Mouse (Mus musculus) pancreas, adult 10 weeks (tissue): ENCODE measurements around the gene Stac2. TPM values are rescaled to one million over a fixed set of nuclear protein-coding genes. Genes with fewer than 3 reads are reported as not detected.

Source experiments
- polyA plus RNA-seq: library from polyadenylated mRNA; stranded (reverse); fragments of 350-450 nt; fragmentation: Illumina TruSeq; extraction: RNeasy Lipid Tissue Mini Kit (QIAGEN cat#74804); gene quantifications from one replicate; pipeline ENCODE4 v1.2.3, GENCODE M21; 2015; ENCODE audit warnings: low read depth, low replicate concordance; ENCODE audit not compliant: insufficient read depth

The Stac2 gene
- not detected for polyA plus RNA-seq

DNA sequence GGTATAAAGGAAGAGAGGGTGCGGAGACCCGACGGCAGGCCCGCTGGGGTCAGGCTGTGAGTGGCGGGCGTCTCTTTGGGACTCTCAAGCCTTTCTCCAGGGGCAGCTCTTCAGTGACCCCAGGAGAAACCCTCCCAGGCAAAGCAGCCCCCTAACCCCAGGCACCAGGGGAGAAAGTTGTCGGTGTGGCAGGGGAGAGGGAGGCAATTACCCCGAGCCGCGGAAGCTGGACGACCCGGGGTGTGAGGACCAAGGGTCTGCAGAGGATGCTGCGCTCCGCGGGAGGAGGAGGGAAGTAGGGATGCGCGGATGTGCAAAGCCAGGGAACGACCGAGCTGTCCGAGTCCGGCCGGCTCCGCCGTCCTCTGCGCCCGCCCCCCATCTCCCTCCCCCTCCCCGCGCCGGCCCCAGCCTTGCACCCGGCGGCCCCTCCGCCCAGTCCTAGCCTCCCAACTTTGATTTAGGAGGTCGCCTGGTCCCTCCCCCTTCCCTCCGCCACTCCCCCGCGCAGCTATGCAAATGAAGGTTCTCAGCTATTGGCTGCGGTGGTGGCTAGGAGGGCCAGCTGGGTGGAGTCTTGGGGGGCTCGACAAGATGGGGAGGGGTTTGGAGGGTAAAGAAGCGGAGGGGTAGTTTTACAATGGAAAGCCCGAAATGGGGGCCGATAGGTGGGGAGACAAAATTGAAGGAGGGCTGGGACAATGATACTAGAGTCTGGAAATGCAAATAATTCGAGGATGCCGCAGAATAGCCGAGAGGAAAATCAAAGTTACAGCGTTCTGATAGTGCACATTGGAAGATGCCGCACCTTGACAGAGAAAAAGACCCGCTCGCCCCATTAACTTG, at the start of gene Stac2:
TSS of gene Stac2 (minus strand) at position 474 of the 846 bp plus-strand sequence.

DNA sequence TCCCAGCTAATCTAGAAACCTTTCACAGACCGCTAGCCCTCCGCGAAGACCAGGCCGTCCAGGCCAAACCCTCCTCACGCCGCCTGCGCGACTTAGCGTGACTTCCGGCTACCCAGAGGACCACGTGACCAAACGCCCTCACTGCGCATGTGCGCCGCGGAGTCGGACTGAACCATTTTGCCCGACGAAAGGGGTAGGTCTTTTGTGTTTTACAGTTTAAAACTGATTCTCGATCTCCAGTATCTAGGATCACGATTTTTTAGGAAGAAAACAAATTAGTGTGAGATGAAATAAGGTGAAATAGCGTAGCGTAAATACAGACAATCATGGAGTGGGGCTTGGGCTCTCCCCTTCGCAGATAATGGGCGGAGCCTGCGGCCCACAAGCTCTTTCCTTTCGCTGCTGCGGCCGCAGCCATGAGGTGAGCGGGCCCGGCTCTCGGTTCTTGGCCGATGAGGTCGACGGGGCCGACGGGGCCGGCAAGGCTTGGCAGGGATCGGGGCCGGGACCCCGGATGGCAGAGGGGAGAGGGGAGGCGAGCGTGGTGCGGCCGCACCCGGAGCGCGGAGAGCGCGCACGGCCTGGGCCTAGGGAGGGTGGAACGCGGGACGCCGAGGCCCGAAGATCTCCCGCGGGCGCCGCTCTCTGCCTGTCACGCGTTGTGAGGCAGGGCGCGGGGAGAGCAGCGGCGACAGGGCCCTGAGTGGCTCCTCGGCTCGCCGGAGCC, 26.5 kb downstream of the Stac2 start, which contains the start of gene Rpl19:
TSS of gene Rpl19 (plus strand) at position 141 of the 727 bp plus-strand sequence.

DNA sequence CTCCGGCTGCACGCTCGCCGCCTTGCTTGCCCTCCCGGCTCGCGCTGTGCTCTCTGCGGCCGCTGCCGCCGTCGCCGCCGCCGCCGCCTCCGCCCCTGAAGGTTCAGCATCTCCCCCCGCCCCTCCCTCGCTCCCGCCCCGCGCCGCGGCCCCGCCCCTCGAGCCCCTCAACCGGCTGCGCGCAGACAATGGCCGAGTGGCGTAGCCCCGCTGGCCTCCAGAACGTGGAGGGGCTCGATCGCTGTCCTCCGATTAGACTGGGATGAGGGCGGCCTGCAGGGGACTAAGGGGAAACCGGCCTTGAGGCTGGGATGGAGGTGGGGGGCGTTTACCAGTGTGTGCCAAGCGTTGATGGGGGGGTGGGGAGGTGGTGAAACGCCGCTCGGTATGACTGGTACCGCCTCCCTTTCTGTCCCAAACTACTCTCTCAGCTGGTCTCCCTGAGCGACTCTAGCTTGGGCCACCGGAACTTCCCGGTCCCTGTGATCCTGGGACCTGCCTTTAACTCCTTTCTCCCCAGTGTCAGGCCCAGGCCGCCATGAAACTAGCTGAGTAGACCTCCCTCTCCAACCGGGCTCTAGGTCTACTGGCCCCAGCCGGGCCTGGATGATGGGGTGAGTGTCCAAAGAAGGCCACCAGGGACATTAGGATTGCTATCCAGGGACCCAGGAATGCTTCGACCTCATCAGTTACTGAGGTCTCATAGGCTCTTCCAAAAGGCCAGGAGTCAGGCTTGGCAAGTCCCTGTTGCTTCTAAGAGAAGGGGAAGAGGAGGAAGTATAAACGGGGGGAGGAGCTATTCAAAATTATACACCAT, 30.5 kb downstream of the Stac2 start, which contains the start of gene Cacnb1:
TSS of gene Cacnb1 (minus strand) at position 480 of the 817 bp plus-strand sequence.

DNA sequence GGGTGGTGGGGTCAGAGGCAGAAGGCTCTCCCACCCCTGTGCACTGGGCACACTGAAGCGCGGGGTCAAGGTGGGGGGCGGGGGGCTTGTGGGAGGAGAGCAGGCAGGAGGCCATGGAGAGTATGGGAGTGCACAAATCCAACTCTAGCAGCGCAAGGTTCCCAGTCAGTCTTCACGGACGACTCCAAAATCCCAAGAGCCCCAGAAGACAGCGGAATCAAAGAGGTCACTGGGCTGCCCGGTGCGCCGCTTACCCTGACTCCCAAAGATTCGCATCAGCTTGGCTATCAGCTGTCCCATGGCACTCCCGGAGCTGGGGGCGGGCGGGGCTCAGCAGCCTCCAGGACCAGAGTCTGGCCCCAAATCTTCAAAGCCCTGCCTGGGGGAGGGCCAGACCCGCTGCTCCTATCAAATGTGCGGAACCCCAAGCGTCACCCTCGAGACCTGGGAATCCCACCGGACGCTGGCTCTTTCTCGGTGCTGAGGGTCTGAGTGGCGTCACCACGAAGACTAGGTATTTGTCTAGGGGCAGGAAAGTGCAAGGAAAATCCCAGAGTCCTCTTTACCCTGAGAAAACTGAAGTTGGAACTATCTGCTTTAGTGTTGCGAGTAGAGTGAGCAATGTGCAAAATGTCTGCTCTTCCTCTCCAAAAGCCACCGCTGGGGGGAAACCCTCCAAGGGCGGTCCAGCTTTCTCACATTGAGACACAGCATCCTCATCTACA, 57.5 kb downstream of the Stac2 start, which contains the start of gene Arl5c:
TSS of gene Arl5c (minus strand) at position 618 of the 725 bp plus-strand sequence.

Other genes starting within 250 kb of the Stac2 start
- gene B230217C12Rik, start 212.7 kb downstream of the Stac2 start, polyA plus RNA-seq, result 2.5 TPM
- not detected for gene Fbxo47, start 169.3 kb downstream of the Stac2 start, polyA plus RNA-seq
- gene Plxdc1, start 67.0 kb downstream of the Stac2 start, polyA plus RNA-seq, result 1.3 TPM
- 0.90 TPM for gene Arl5c, start 57.3 kb downstream of the Stac2 start, polyA plus RNA-seq
- gene Cacnb1, start 30.4 kb downstream of the Stac2 start, polyA plus RNA-seq, result 2.7 TPM
- 443 TPM for gene Rpl19, start 26.8 kb downstream of the Stac2 start, polyA plus RNA-seq
- gene Fbxl20, start 96.9 kb upstream of the Stac2 start, polyA plus RNA-seq, result 6.3 TPM
- 6.4 TPM for gene Med1, start 139.8 kb upstream of the Stac2 start, polyA plus RNA-seq
- 5.5 TPM for gene Cdk12, start 149.6 kb upstream of the Stac2 start, polyA plus RNA-seq